Mouse (Mus musculus) intestine, embryonic 14.5 days (tissue): ENCODE results near the gene Atm. TPM values are rescaled to one million over a fixed set of nuclear protein-coding genes. Genes with fewer than 3 reads are reported as not detected.

Experiments used
- ATAC-seq: fragments of 200-750 bp; cut with Nextera tagmentation; replicated peaks from 2 replicates; pipeline ENCODE4 v1.8.0; 2017; ENCODE audit warnings: low read depth, moderate number of reproducible peaks, moderate TSS enrichment, moderate library complexity; ENCODE audit not compliant: low FRiP score, low TSS enrichment
- DNase-seq: peaks from one replicate; pipeline ENCODE4 v3.0.0-alpha.2; 2018; ENCODE audit warnings: low spot score
- H3K27ac ChIP-seq: fragments of 300-500 bp; sonication (generic); 2 replicates; pipeline ENCODE4 v1.5.1; 2014; ENCODE audit warnings: low read depth, mild to moderate bottlenecking, control low read depth
- H3K27me3 ChIP-seq: fragments of 300-500 bp; sonication (generic); replicated peaks from 2 replicates; pipeline ENCODE4 v1.6.1; 2014; ENCODE audit warnings: low read length, control low read depth; ENCODE audit not compliant: control insufficient read depth, insufficient read depth
- H3K36me3 ChIP-seq: fragments of 300-500 bp; sonication (generic); 2 replicates; pipeline ENCODE4 v1.6.1; 2014; ENCODE audit warnings: low read length, control low read depth; ENCODE audit not compliant: control insufficient read depth, insufficient read depth
- H3K4me1 ChIP-seq: fragments of 300-500 bp; sonication (generic); replicated peaks from 2 replicates; pipeline ENCODE4 v1.6.1; 2014; ENCODE audit warnings: low read length, control low read depth, mixed read lengths; ENCODE audit not compliant: control insufficient read depth, insufficient read depth
- H3K4me2 ChIP-seq: fragments of 300-500 bp; sonication (generic); 2 replicates; pipeline ENCODE4 v1.6.1; 2014; ENCODE audit warnings: low read length
- H3K4me3 ChIP-seq: fragments of 300-500 bp; sonication (generic); 2 replicates; pipeline ENCODE4 v1.5.1; 2014; ENCODE audit warnings: low read depth, low read length, control low read depth, mixed read lengths
- H3K9ac ChIP-seq: fragments of 300-500 bp; sonication (generic); 2 replicates; pipeline ENCODE4 v1.6.1; 2014; ENCODE audit warnings: mild to moderate bottlenecking, low read length
- H3K9me3 ChIP-seq: fragments of 300-500 bp; sonication (generic); 2 replicates; pipeline ENCODE4 v1.6.1; 2016; ENCODE audit warnings: low read length, control low read depth; ENCODE audit not compliant: control insufficient read depth
- WGBS: fragments of 180-500 bp; shearing (Covaris S2); extraction: QIAGEN DNeasy Blood & Tissue Kit; methylation state at CpG from one replicate; pipeline ENCODE4 v1.1.7; 2014; 5-methylcytosine and 5-hydroxymethylcytosine counted together
- polyA plus RNA-seq: library from polyadenylated mRNA; unstranded; fragments of >200 nt; fragmentation: Nextera tagmentation; extraction: Ambion mirVana; gene quantifications from 2 replicates; pipeline ENCODE4 v1.2.1, GENCODE M21; 2014

The Atm gene
- polyA plus RNA-seq, 1 experiment from 2014 or later: 16.4 TPM

DNA sequence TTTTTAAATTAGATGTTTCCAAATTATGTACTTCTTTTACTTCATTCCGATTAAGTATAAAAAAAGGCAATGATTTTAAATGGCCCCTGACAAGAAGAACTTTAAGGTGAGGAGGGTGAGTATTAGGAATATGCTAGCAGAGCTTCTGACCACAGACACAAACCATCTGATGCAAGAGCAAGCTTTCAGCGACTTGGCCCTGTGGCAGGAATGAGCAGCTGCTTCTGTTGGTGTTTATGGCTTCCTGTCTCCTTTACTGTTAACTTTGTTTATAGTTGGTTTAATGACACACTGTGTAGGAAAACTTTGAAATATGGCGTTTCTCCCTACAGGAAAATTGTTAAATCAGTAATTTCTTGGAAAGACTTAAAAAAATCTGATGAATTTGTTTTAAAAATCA, 108.9 kb downstream of the Atm start:
- no peak overlapping the region for H3K9ac ChIP-seq
- H3K4me1 ChIP-seq: no peaks in the 10 kb centered on the region
- ATAC-seq: no peak
- H3K27me3 ChIP-seq: no peaks in the 10 kb centered on the region
- WGBS: 42% methylated on average over 3 of the region's 3 CpGs
- DNase-seq: no peak
- no peak overlapping the region for H3K27ac ChIP-seq
- no peaks in the 10 kb centered on the region for H3K9me3 ChIP-seq
- no peak overlapping the region for H3K4me3 ChIP-seq
- H3K36me3 ChIP-seq: no peaks in the 10 kb centered on the region
- no peak overlapping the region for H3K4me2 ChIP-seq

DNA sequence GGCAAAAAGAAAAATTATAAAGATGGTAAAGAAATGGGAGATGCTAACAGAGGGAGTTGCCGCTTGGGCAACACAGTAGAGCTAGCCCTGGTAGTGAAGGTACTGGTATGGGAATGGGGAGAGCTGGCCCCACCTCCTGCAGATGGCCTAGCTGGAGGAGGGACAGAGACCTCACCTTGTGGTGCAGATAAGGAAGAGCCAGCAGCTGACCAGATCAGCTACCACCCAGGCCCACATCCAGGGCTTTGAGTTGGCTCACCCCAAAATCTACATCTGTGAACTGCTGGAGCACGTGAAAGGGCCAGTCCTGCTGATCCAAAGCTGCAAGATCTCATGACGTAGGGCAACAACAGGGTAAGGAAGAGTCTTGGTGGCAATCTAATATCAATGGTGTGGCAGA, 109.8 kb downstream of the Atm start:
- no peak for DNase-seq
- no peak for ATAC-seq
- Histone ChIP-seq H3K4me3 (no peak overlapping the region), H3K4me2 (no peak overlapping the region), H3K9me3 (no peaks in the 10 kb centered on the region), H3K27me3 (no peaks in the 10 kb centered on the region), H3K36me3 (no peaks in the 10 kb centered on the region), H3K27ac (no peak overlapping the region), H3K9ac (no peak overlapping the region), H3K4me1 (no peaks in the 10 kb centered on the region)
- WGBS: 92% methylated on average over 3 of the region's 3 CpGs

GRCm38 (mm10) chr9:53422133-53422896, 114.2 kb downstream of the Atm start:
- Histone ChIP-seq H3K27me3 (no peaks in the 10 kb centered on the region), H3K9ac (no peak overlapping the region), H3K4me3 (no peak overlapping the region), H3K36me3 (no peaks in the 10 kb centered on the region), H3K4me1 (no peaks in the 10 kb centered on the region), H3K27ac (no peak overlapping the region), H3K9me3 (no peaks in the 10 kb centered on the region), H3K4me2 (no peak overlapping the region)
- ATAC-seq: no peak
- 50% methylated on average over 9 of the region's 9 CpGs for WGBS
- DNase-seq: no peak

- Histone ChIP-seq H3K36me3 (no peaks in the 10 kb centered on the region), H3K9ac (no peak overlapping the region), H3K9me3 (no peaks in the 10 kb centered on the region), H3K27ac (no peak overlapping the region), H3K4me2 (no peak overlapping the region), H3K4me3 (no peak overlapping the region), H3K27me3 (no peaks in the 10 kb centered on the region), H3K4me1 (0 out of 2 replicates have a peak, but pooled peaks cover 2% of the 10 kb centered on the region)
- DNase-seq (no peak), ATAC-seq (no peak)
- WGBS: 69% methylated on average over 3 of the region's 3 CpGs
Measured at GRCm38 (mm10) chr9:53409427-53409826, 127.1 kb downstream of the Atm start.

DNA sequence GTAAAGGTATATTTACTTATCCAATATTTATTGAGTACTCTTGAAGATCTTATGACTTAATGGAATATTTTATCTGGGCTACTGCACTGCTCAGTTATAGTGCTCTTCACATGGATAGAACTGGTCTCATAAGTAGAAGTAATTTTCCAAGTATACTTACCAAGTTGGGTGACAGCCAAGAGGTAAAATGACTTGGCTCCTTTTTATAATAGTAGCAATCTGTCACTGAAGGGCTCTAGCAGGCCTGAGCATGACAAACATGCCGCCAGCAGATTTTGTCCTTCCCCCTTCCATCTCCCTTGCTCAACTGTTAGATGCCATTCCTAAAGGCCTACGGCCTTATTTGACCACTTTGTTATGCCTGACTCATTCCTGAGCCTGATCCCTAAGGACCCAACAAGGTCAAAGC, 127.6 kb downstream of the Atm start:
- DNase-seq: no peak
- Histone ChIP-seq H3K27ac (no peak overlapping the region), H3K4me3 (no peak overlapping the region), H3K9ac (no peak overlapping the region), H3K27me3 (no peaks in the 10 kb centered on the region), H3K9me3 (no peaks in the 10 kb centered on the region), H3K4me2 (no peak overlapping the region), H3K4me1 (0 out of 2 replicates have a peak, but pooled peaks cover 2% of the 10 kb centered on the region), H3K36me3 (no peaks in the 10 kb centered on the region)
- WGBS: 90% methylated on average over 2 of the region's 2 CpGs
- ATAC-seq: no peak

- Histone ChIP-seq H3K9me3 (no peaks in the 10 kb centered on the region), H3K36me3 (no peaks in the 10 kb centered on the region), H3K4me2 (no peak overlapping the region), H3K9ac (no peak overlapping the region), H3K4me1 (0 out of 2 replicates have a peak, but pooled peaks cover 2% of the 10 kb centered on the region), H3K27ac (no peak overlapping the region), H3K27me3 (no peaks in the 10 kb centered on the region), H3K4me3 (no peak overlapping the region)
- ATAC-seq (no peak), DNase-seq (no peak)
- WGBS: 67% methylated on average over 4 of the region's 4 CpGs
Measured at GRCm38 (mm10) chr9:53408548-53408947, 128.0 kb downstream of the Atm start.

DNA sequence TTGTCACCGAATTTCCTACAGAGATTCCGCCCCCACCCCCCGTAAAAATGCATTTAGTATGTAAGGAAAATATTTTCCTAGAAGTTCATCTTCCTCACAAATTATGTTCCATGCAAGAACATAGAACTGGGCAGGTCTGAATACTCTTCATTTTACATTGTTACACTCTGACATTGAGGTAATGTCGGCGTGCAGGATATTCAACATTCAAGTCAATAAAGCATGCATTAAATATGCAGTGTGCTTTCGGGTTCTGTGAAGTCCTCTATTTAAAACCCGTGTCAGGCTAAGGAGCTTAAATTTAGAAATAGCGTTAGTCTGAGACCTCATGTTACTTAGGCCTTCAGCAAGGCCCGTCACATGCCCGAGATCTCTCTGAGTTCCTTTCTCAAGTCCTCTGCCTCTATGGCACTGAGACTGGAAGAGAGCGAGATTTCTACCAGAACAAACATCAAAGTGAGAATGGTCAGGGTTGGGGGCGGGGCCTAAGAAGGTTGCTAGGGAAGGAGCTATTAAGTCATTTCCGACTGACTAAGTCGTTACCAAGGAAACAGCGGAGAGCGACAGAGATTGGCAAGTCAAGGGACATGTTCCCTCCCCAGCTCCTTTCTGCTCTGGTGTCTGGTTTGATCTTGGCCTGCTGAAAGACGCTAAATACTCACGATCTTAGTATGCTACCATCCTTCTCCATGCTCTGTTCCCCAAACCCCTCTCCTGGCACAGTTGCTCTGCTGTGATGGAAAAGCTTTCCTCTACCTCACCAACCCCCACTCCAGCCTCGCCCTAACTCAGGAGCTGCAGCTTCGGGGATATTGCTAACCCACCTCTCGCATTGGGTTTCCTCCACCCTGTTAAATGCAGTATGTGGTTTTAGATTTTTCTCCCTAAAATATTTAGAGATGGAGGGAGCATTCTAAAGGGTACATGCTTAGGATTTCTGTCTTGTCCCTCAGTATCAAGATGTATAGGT, 131.5 kb downstream of the Atm start:
- DNase-seq (peak; percentile 82), ATAC-seq (peak; percentile 83)
- 27% methylated on average over 21 of the region's 21 CpGs for WGBS
- 0 out of 2 replicates have a peak, but pooled peaks cover 10% of the 10 kb centered on the region for H3K4me1 ChIP-seq
- no peaks in the 10 kb centered on the region for H3K9me3 ChIP-seq
- no peaks in the 10 kb centered on the region for H3K27me3 ChIP-seq
- 0 out of 2 replicates have a peak, but pooled peaks cover 2% of the 10 kb centered on the region for H3K36me3 ChIP-seq
- H3K9ac ChIP-seq: peak overlapping the region; percentile 25; the same call in 1 of the 2 replicates
- peak overlapping the region; percentile 57 for H3K4me2 ChIP-seq
- H3K4me3 ChIP-seq: peak overlapping the region; percentile 34
- peak overlapping the region; percentile 51 for H3K27ac ChIP-seq

GRCm38 (mm10) chr9:53404050-53404752, 132.3 kb downstream of the Atm start:
- no peaks in the 10 kb centered on the region for H3K27me3 ChIP-seq
- no peak overlapping the region for H3K4me3 ChIP-seq
- 0 out of 2 replicates have a peak, but pooled peaks cover 10% of the 10 kb centered on the region for H3K4me1 ChIP-seq
- H3K9ac ChIP-seq: no peak overlapping the region
- ATAC-seq (0 out of 2 replicates have a peak, but pooled peaks have one; percentile 18), DNase-seq (no peak)
- 0 out of 2 replicates have a peak, but pooled peaks cover 2% of the 10 kb centered on the region for H3K36me3 ChIP-seq
- H3K9me3 ChIP-seq: no peaks in the 10 kb centered on the region
- H3K4me2 ChIP-seq: no peak overlapping the region
- H3K27ac ChIP-seq: no peak overlapping the region
- 86% methylated on average over 6 of the region's 6 CpGs for WGBS
